Comparison of ENCODE assay signal across 8 mouse cellular contexts in the genomic region with DNA sequence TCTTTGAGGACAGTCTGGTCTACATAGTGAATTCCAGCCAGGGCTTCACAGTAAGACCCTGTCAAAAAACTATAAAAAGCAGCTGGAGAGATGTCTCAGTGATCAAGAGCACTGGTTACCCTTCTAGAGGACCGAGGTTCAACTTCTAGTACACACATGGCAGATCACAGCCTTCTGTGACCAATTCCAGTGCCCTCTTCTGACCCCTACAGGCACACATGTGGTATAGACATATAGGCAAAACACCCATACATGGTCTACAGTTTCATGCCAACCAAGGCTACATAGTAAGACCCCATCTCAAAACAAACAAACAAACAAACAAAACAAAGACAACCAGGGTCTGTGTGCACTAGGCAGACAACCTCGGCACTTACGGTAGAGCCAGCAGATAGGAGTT. TPM values are rescaled to one million over a fixed set of nuclear protein-coding genes. Genes with fewer than 3 reads are reported as not detected.
DNase-seq lines count a peak whose midpoint lies in the region; ATAC-seq and TF ChIP-seq lines count a peak whose summit lies in the region.

No protein-coding gene starts in this region.

- TF ChIP-seq CTCF in forebrain, postnatal 0 days (IDR thresholded peaks at IDR 0.05; ENCODE audit: low read depth), result peak; percentile 61
- TF ChIP-seq CTCF in cortical plate, adult 2 months (IDR thresholded peaks at IDR 0.05; ENCODE audit: extremely low read depth, insufficient read depth, low read length), result peak; percentile 37

- H3K27me3 ChIP-seq in forebrain, postnatal 0 days (ENCODE audit: insufficient read depth, low read length), result no peaks in the 10 kb centered on the region
- no peaks in the 10 kb centered on the region for H3K27me3 ChIP-seq in forebrain, embryonic 13.5 days
- H3K27me3 ChIP-seq in midbrain, embryonic 10.5 days (ENCODE audit: low read depth, poor library complexity, severe bottlenecking), result no peaks in the 10 kb centered on the region
- H3K27me3 ChIP-seq in midbrain, embryonic 15.5 days (replicated peaks), result no peaks in the 10 kb centered on the region
- no peaks in the 10 kb centered on the region for H3K27me3 ChIP-seq in splenic B cell, adult 2 months (ENCODE audit: control insufficient read depth, insufficient read depth, low read length, poor library complexity, severe bottlenecking)

- TF ChIP-seq POLR2A in cortical plate, adult 2 months (IDR thresholded peaks at IDR 0.05; ENCODE audit: extremely low read depth, insufficient read depth, low read length), result no peak

- no peak overlapping the region for H3K4me3 ChIP-seq in forebrain, postnatal 0 days (ENCODE audit: low read depth, low read length)
- no peak overlapping the region for H3K4me3 ChIP-seq in forebrain, embryonic 13.5 days
- H3K4me3 ChIP-seq in midbrain, embryonic 10.5 days, result peak overlapping the region; percentile 23; the same call in 1 of the 2 replicates
- H3K4me3 ChIP-seq in midbrain, embryonic 15.5 days, result no peak overlapping the region
- no peak overlapping the region for H3K4me3 ChIP-seq in cortical plate, adult 2 months (ENCODE audit: insufficient read depth, low read length)

- no peak for DNase-seq in forebrain, postnatal 0 days
- no peak for DNase-seq in midbrain, embryonic 10.5 days (ENCODE audit: low spot score)
- DNase-seq in splenic B cell, adult 2 months (ENCODE audit: low read depth, low spot score), result peak; percentile 68
- no peak for DNase-seq in layer of hippocampus, adult 18-20 months (ENCODE audit: low spot score in 2 of 2)
- no peak for DNase-seq in left cerebral cortex, postnatal 4 days

- ATAC-seq in forebrain, postnatal 0 days, result no peak
- no peak for ATAC-seq in forebrain, embryonic 13.5 days
- ATAC-seq in midbrain, embryonic 15.5 days (replicated peaks), result no peak

- no peaks in the 10 kb centered on the region for H3K9me3 ChIP-seq in forebrain, postnatal 0 days (ENCODE audit: low read length)
- H3K9me3 ChIP-seq in forebrain, embryonic 13.5 days (replicated peaks), result no peaks in the 10 kb centered on the region
- no peaks in the 10 kb centered on the region for H3K9me3 ChIP-seq in midbrain, embryonic 10.5 days (replicated peaks)
- H3K9me3 ChIP-seq in midbrain, embryonic 15.5 days, result no peaks in the 10 kb centered on the region

- no peak overlapping the region for H3K27ac ChIP-seq in forebrain, postnatal 0 days (ENCODE audit: low read depth, low read length)
- no peak overlapping the region for H3K27ac ChIP-seq in forebrain, embryonic 13.5 days
- H3K27ac ChIP-seq in midbrain, embryonic 10.5 days (replicated peaks), result no peak overlapping the region
- H3K27ac ChIP-seq in midbrain, embryonic 15.5 days, result no peak overlapping the region
- no peak overlapping the region for H3K27ac ChIP-seq in cortical plate, adult 2 months (ENCODE audit: insufficient read depth, low read length)

- peaks cover 4% of the 10 kb centered on the region; the same call in 1 of the 2 replicates for H3K4me1 ChIP-seq in forebrain, postnatal 0 days (ENCODE audit: insufficient read depth)
- H3K4me1 ChIP-seq in forebrain, embryonic 13.5 days, result peaks cover 34% of the 10 kb centered on the region
- H3K4me1 ChIP-seq in midbrain, embryonic 10.5 days, result peaks cover 42% of the 10 kb centered on the region
- peaks cover 46% of the 10 kb centered on the region for H3K4me1 ChIP-seq in midbrain, embryonic 15.5 days
- H3K4me1 ChIP-seq in cortical plate, adult 2 months (ENCODE audit: control insufficient read depth, insufficient read depth, low read length), result peaks cover 9% of the 10 kb centered on the region; the same call in 1 of the 2 replicates

- intact Hi-C loops in left cerebral cortex, postnatal 4 days (cut with DNase I), result no loop called here

- peaks cover 7% of the 10 kb centered on the region for H3K36me3 ChIP-seq in forebrain, postnatal 0 days (ENCODE audit: insufficient read depth)
- H3K36me3 ChIP-seq in forebrain, embryonic 13.5 days (ENCODE audit: poor library complexity, severe bottlenecking), result peaks cover 42% of the 10 kb centered on the region
- H3K36me3 ChIP-seq in midbrain, embryonic 10.5 days, result peaks cover 69% of the 10 kb centered on the region
- no peaks in the 10 kb centered on the region; the same call in 1 of the 2 replicates for H3K36me3 ChIP-seq in midbrain, embryonic 15.5 days (replicated peaks)
- H3K36me3 ChIP-seq in splenic B cell, adult 2 months (ENCODE audit: control insufficient read depth, insufficient read depth, low read length, poor library complexity, severe bottlenecking), result no peaks in the 10 kb centered on the region; the same call in none of the 2 replicates

- WGBS in forebrain, postnatal 0 days, result 56% methylated on average over 3 of the region's 3 CpGs
- WGBS in forebrain, embryonic 13.5 days, result 59% methylated on average over 3 of the region's 3 CpGs
- WGBS in midbrain, embryonic 10.5 days, result 69% methylated on average over 3 of the region's 3 CpGs
- WGBS in midbrain, embryonic 15.5 days, result 50% methylated on average over 3 of the region's 3 CpGs

- H3K4me2 ChIP-seq in forebrain, postnatal 0 days (ENCODE audit: low read depth), result no peak overlapping the region
- no peak overlapping the region for H3K4me2 ChIP-seq in forebrain, embryonic 13.5 days
- H3K4me2 ChIP-seq in midbrain, embryonic 15.5 days, result no peak overlapping the region

- no peak overlapping the region for H3K9ac ChIP-seq in forebrain, postnatal 0 days
- H3K9ac ChIP-seq in forebrain, embryonic 13.5 days, result no peak overlapping the region
- H3K9ac ChIP-seq in midbrain, embryonic 15.5 days, result no peak overlapping the region

RNA-seq across cellular contexts. Expression of gene Wrap53, which starts 4.8 kb away (rescaled TPM):
- 10.5 and 13.1 TPM in 2 replicates for total RNA-seq in forebrain, postnatal 0 days (2014; rRNA removed)
- polyA plus RNA-seq in forebrain, postnatal 0 days (2015; fragmentation: Nextera tagmentation; extraction: Ambion mirVana), result 14.6 and 17.3 TPM in 2 replicates
- polyA plus RNA-seq in forebrain, embryonic 13.5 days (2015; fragmentation: Nextera tagmentation; extraction: Ambion mirVana), result 32.0 and 35.1 TPM in 2 replicates
- polyA plus RNA-seq in midbrain, embryonic 10.5 days (2016; fragmentation: Nextera tagmentation; extraction: Ambion mirVana), result 45.0 and 50.7 TPM in 2 replicates
- polyA plus RNA-seq in midbrain, embryonic 15.5 days (2015; fragmentation: Nextera tagmentation; extraction: Ambion mirVana), result 21.4 and 23.2 TPM in 2 replicates
- 13.6 and 14.3 TPM in 2 replicates for polyA plus RNA-seq in cortical plate, adult 2 months (2012; rRNA removed)
- 10 to 100 TPM; 14.3 to 14.8 TPM for total RNA-seq in layer of hippocampus, adult 18-20 months (2021)
- 1 to 10 TPM; 8.5 to 8.6 TPM for total RNA-seq in left cerebral cortex, postnatal 4 days (2021)

RNA-seq across cellular contexts. Expression of gene Trp53, which starts 4.9 kb away (rescaled TPM):
- 40.1 and 43.1 TPM in 2 replicates for total RNA-seq in forebrain, postnatal 0 days (2014; rRNA removed)
- polyA plus RNA-seq in forebrain, postnatal 0 days (2015; fragmentation: Nextera tagmentation; extraction: Ambion mirVana), result 52.4 and 59.8 TPM in 2 replicates
- 119 and 129 TPM in 2 replicates for polyA plus RNA-seq in forebrain, embryonic 13.5 days (2015; fragmentation: Nextera tagmentation; extraction: Ambion mirVana)
- polyA plus RNA-seq in midbrain, embryonic 10.5 days (2016; fragmentation: Nextera tagmentation; extraction: Ambion mirVana), result 148 and 166 TPM in 2 replicates
- 60.4 and 70.1 TPM in 2 replicates for polyA plus RNA-seq in midbrain, embryonic 15.5 days (2015; fragmentation: Nextera tagmentation; extraction: Ambion mirVana)
- polyA plus RNA-seq in cortical plate, adult 2 months (2012; rRNA removed), result 33.9 and 35.1 TPM in 2 replicates
- total RNA-seq in layer of hippocampus, adult 18-20 months (2021), result 10 to 100 TPM; 25.5 to 26.9 TPM
- total RNA-seq in left cerebral cortex, postnatal 4 days (2021), result 10 to 100 TPM; 38.0 to 39.1 TPM

RNA-seq across cellular contexts. Expression of gene Efnb3, which starts 15.2 kb away (rescaled TPM):
- total RNA-seq in forebrain, postnatal 0 days (2014; rRNA removed), result 137 and 184 TPM in 2 replicates
- polyA plus RNA-seq in forebrain, postnatal 0 days (2015; fragmentation: Nextera tagmentation; extraction: Ambion mirVana), result 149 and 171 TPM in 2 replicates
- 63.1 and 72.0 TPM in 2 replicates for polyA plus RNA-seq in forebrain, embryonic 13.5 days (2015; fragmentation: Nextera tagmentation; extraction: Ambion mirVana)
- 48.8 and 53.9 TPM in 2 replicates for polyA plus RNA-seq in midbrain, embryonic 10.5 days (2016; fragmentation: Nextera tagmentation; extraction: Ambion mirVana)
- 178 and 188 TPM in 2 replicates for polyA plus RNA-seq in midbrain, embryonic 15.5 days (2015; fragmentation: Nextera tagmentation; extraction: Ambion mirVana)
- 68.2 and 77.1 TPM in 2 replicates for polyA plus RNA-seq in cortical plate, adult 2 months (2012; rRNA removed)
- 100 to 1,000 TPM; 126 to 137 TPM for total RNA-seq in layer of hippocampus, adult 18-20 months (2021)
- total RNA-seq in left cerebral cortex, postnatal 4 days (2021), result 100 to 1,000 TPM; 180 to 225 TPM

RNA-seq across cellular contexts. Expression of gene Dnah2, which starts 26.3 kb away (rescaled TPM):
- total RNA-seq in forebrain, postnatal 0 days (2014; rRNA removed), result 9.5 and 12.3 TPM in 2 replicates
- 1.8 and 3.0 TPM in 2 replicates for polyA plus RNA-seq in forebrain, postnatal 0 days (2015; fragmentation: Nextera tagmentation; extraction: Ambion mirVana)
- polyA plus RNA-seq in forebrain, embryonic 13.5 days (2015; fragmentation: Nextera tagmentation; extraction: Ambion mirVana), result 1.7 and 2.0 TPM in 2 replicates
- polyA plus RNA-seq in midbrain, embryonic 10.5 days (2016; fragmentation: Nextera tagmentation; extraction: Ambion mirVana), result 1.2 and 1.9 TPM in 2 replicates
- 4.5 and 5.7 TPM in 2 replicates for polyA plus RNA-seq in midbrain, embryonic 15.5 days (2015; fragmentation: Nextera tagmentation; extraction: Ambion mirVana)
- 1.6 and 2.1 TPM in 2 replicates for polyA plus RNA-seq in cortical plate, adult 2 months (2012; rRNA removed)
- 1 to 10 TPM; 3.9 to 4.3 TPM for total RNA-seq in layer of hippocampus, adult 18-20 months (2021)
- 1 to 10 TPM; 9.3 to 9.7 TPM for total RNA-seq in left cerebral cortex, postnatal 4 days (2021)

RNA-seq across cellular contexts. Expression of gene Atp1b2, which starts 30.5 kb away (rescaled TPM):
- 38.9 and 74.0 TPM in 2 replicates for total RNA-seq in forebrain, postnatal 0 days (2014; rRNA removed)
- polyA plus RNA-seq in forebrain, postnatal 0 days (2015; fragmentation: Nextera tagmentation; extraction: Ambion mirVana), result 83.2 and 106 TPM in 2 replicates
- 12.7 and 14.0 TPM in 2 replicates for polyA plus RNA-seq in forebrain, embryonic 13.5 days (2015; fragmentation: Nextera tagmentation; extraction: Ambion mirVana)
- polyA plus RNA-seq in midbrain, embryonic 10.5 days (2016; fragmentation: Nextera tagmentation; extraction: Ambion mirVana), result 6.0 and 8.6 TPM in 2 replicates
- polyA plus RNA-seq in midbrain, embryonic 15.5 days (2015; fragmentation: Nextera tagmentation; extraction: Ambion mirVana), result 60.0 and 60.9 TPM in 2 replicates
- polyA plus RNA-seq in cortical plate, adult 2 months (2012; rRNA removed), result 362 and 374 TPM in 2 replicates
- 100 to 1,000 TPM; 402 to 407 TPM for total RNA-seq in layer of hippocampus, adult 18-20 months (2021)
- 100 to 1,000 TPM; 166 to 200 TPM for total RNA-seq in left cerebral cortex, postnatal 4 days (2021)
